Mouse (Mus musculus): ENCODE data around the gene Derl2. TPM values are rescaled to one million over a fixed set of nuclear protein-coding genes. Genes with fewer than 3 reads are reported as not detected.

The Derl2 gene
- polyA plus RNA-seq, 1 experiment from 2014 or later = 35.8 TPM

GRCm38 (mm10) chr11:70980232-70980631 lies 39.4 kb downstream of the Derl2 start:
- peaks cover 68% of the 10 kb centered on the region for H3K36me3 ChIP-seq
- H3K4me1 ChIP-seq (replicated peaks) = peaks cover 14% of the 10 kb centered on the region
- no peak for ATAC-seq (ENCODE audit: low read depth)
- no peaks in the 10 kb centered on the region for H3K9me3 ChIP-seq
- WGBS = 85% methylated on average over 6 of the region's 6 CpGs
- H3K27me3 ChIP-seq = no peaks in the 10 kb centered on the region
- no peak overlapping the region for H3K4me2 ChIP-seq
- H3K9ac ChIP-seq = no peak overlapping the region
- H3K4me3 ChIP-seq = no peak overlapping the region
- no peak overlapping the region for H3K27ac ChIP-seq (replicated peaks)

- Histone ChIP-seq H3K4me1 (replicated peaks) (peaks cover 14% of the 10 kb centered on the region), H3K9ac (no peak overlapping the region), H3K27me3 (no peaks in the 10 kb centered on the region), H3K36me3 (peaks cover 84% of the 10 kb centered on the region), H3K4me3 (no peak overlapping the region), H3K27ac (replicated peaks) (no peak overlapping the region), H3K9me3 (no peaks in the 10 kb centered on the region), H3K4me2 (no peak overlapping the region)
- WGBS = 87% methylated on average over 6 of the region's 6 CpGs
- ATAC-seq (ENCODE audit: low read depth) = no peak
Observed at GRCm38 (mm10) chr11:70977293-70977692, 42.3 kb downstream of the Derl2 start.

- no peak overlapping the region for H3K4me2 ChIP-seq
- H3K9me3 ChIP-seq = no peaks in the 10 kb centered on the region
- H3K4me3 ChIP-seq = no peak overlapping the region
- WGBS = 87% methylated on average over 2 of the region's 2 CpGs
- ATAC-seq (ENCODE audit: low read depth) = no peak
- no peak overlapping the region for H3K9ac ChIP-seq
- no peak overlapping the region for H3K27ac ChIP-seq (replicated peaks)
- H3K4me1 ChIP-seq (replicated peaks) = peaks cover 7% of the 10 kb centered on the region
- peaks cover 73% of the 10 kb centered on the region for H3K36me3 ChIP-seq
- H3K27me3 ChIP-seq = no peaks in the 10 kb centered on the region
Observed at GRCm38 (mm10) chr11:70975193-70975592, 44.4 kb downstream of the Derl2 start.

GRCm38 (mm10) chr11:70973947-70974346 lies 45.7 kb downstream of the Derl2 start:
- Histone ChIP-seq H3K9ac (no peak overlapping the region), H3K4me1 (replicated peaks) (peaks cover 10% of the 10 kb centered on the region), H3K27ac (replicated peaks) (no peak overlapping the region), H3K4me3 (no peak overlapping the region), H3K36me3 (peaks cover 61% of the 10 kb centered on the region), H3K9me3 (no peaks in the 10 kb centered on the region), H3K27me3 (no peaks in the 10 kb centered on the region), H3K4me2 (no peak overlapping the region)
- 74% methylated on average over 4 of the region's 4 CpGs for WGBS
- ATAC-seq (ENCODE audit: low read depth) = no peak

GRCm38 (mm10) chr11:70972586-70972985 lies 47.1 kb downstream of the Derl2 start:
- peaks cover 47% of the 10 kb centered on the region for H3K36me3 ChIP-seq
- 72% methylated on average over 1 of the region's 1 CpGs for WGBS
- H3K27me3 ChIP-seq = no peaks in the 10 kb centered on the region
- H3K4me1 ChIP-seq (replicated peaks) = peaks cover 23% of the 10 kb centered on the region
- H3K9ac ChIP-seq = no peak overlapping the region
- no peak overlapping the region for H3K4me2 ChIP-seq
- no peak for ATAC-seq (ENCODE audit: low read depth)
- no peak overlapping the region for H3K4me3 ChIP-seq
- no peak overlapping the region for H3K27ac ChIP-seq (replicated peaks)
- H3K9me3 ChIP-seq = no peaks in the 10 kb centered on the region

GRCm38 (mm10) chr11:70970560-70971540 lies 48.8 kb downstream of the Derl2 start:
- no peak; the same call in 1 of the 2 replicates for ATAC-seq (ENCODE audit: low read depth)
- H3K27me3 ChIP-seq = no peaks in the 10 kb centered on the region
- WGBS = 18% methylated on average over 24 of the region's 24 CpGs
- peak overlapping the region; percentile 78 for H3K9ac ChIP-seq
- H3K4me3 ChIP-seq = peak overlapping the region; percentile 94
- peaks cover 26% of the 10 kb centered on the region for H3K4me1 ChIP-seq (replicated peaks)
- H3K9me3 ChIP-seq = no peaks in the 10 kb centered on the region
- peak overlapping the region; percentile 75 for H3K4me2 ChIP-seq
- H3K36me3 ChIP-seq = peaks cover 38% of the 10 kb centered on the region
- peak overlapping the region; percentile 90 for H3K27ac ChIP-seq (replicated peaks)

- peak within 1 kb of the TSS; percentile 94 for H3K4me3 ChIP-seq
- H3K4me1 ChIP-seq (replicated peaks) = peaks cover 26% of the 10 kb centered on the region
- peak within 1 kb of the TSS; percentile 92 for H3K27ac ChIP-seq (replicated peaks)
- H3K4me2 ChIP-seq = peak within 1 kb of the TSS; percentile 87
- peak within 1 kb of the TSS; percentile 95 for H3K9ac ChIP-seq
- no peaks in the 10 kb centered on the region for H3K9me3 ChIP-seq
- H3K27me3 ChIP-seq = no peaks in the 10 kb centered on the region
- H3K36me3 ChIP-seq = peaks cover 38% of the 10 kb centered on the region
- under 1% methylated on average over 43 of the region's 43 CpGs for WGBS
- ATAC-seq (ENCODE audit: low read depth) = peak; percentile 99
Observed at GRCm38 (mm10) chr11:70969821-70970559, 49.7 kb downstream of the Derl2 start, which contains the start of the genes Nup88 and Rpain. Nup88 (minus strand) TSS chr11:70969973. Rpain (plus strand) TSS chr11:70970213.

GRCm38 (mm10) chr11:70969271-70969794 lies 50.3 kb downstream of the Derl2 start:
- H3K36me3 ChIP-seq = peaks cover 38% of the 10 kb centered on the region
- WGBS = under 1% methylated on average over 25 of the region's 25 CpGs
- H3K27ac ChIP-seq (replicated peaks) = peak overlapping the region; percentile 92
- no peaks in the 10 kb centered on the region for H3K9me3 ChIP-seq
- no peaks in the 10 kb centered on the region for H3K27me3 ChIP-seq
- ATAC-seq (ENCODE audit: low read depth) = peak; percentile 30
- H3K4me1 ChIP-seq (replicated peaks) = peaks cover 26% of the 10 kb centered on the region
- H3K9ac ChIP-seq = peak overlapping the region; percentile 95
- peak overlapping the region; percentile 87 for H3K4me2 ChIP-seq
- H3K4me3 ChIP-seq = peak overlapping the region; percentile 94

GRCm38 (mm10) chr11:70964222-70964907 lies 55.3 kb downstream of the Derl2 start:
- Histone ChIP-seq H3K36me3 (peaks cover 72% of the 10 kb centered on the region), H3K27ac (replicated peaks) (no peak overlapping the region), H3K4me2 (no peak overlapping the region), H3K4me1 (replicated peaks) (peaks cover 19% of the 10 kb centered on the region), H3K4me3 (no peak overlapping the region), H3K9me3 (no peaks in the 10 kb centered on the region), H3K9ac (no peak overlapping the region), H3K27me3 (no peaks in the 10 kb centered on the region)
- no peak for ATAC-seq (ENCODE audit: low read depth)
- WGBS = 74% methylated on average over 4 of the region's 4 CpGs

- H3K9me3 ChIP-seq = no peaks in the 10 kb centered on the region
- H3K4me3 ChIP-seq = no peak overlapping the region
- no peak overlapping the region for H3K4me2 ChIP-seq
- H3K36me3 ChIP-seq = peaks cover 96% of the 10 kb centered on the region
- no peaks in the 10 kb centered on the region for H3K27me3 ChIP-seq
- no peaks in the 10 kb centered on the region for H3K4me1 ChIP-seq (replicated peaks)
- no peak overlapping the region for H3K27ac ChIP-seq (replicated peaks)
- ATAC-seq (ENCODE audit: low read depth) = no peak
- WGBS = 93% methylated on average over 5 of the region's 5 CpGs
- no peak overlapping the region for H3K9ac ChIP-seq
Observed at GRCm38 (mm10) chr11:70960786-70961554, 58.7 kb downstream of the Derl2 start.
